Mouse (Mus musculus): ENCODE results near the gene P2ry2. TPM values are rescaled to one million over a fixed set of nuclear protein-coding genes. Genes with fewer than 3 reads are reported as not detected.

Gene P2ry2
- polyA plus RNA-seq, 1 experiment from 2014 or later, result 0.89 TPM

- no peak for DNase-seq (ENCODE audit: low spot score)
- WGBS, result 64% methylated on average over 5 of the region's 5 CpGs
- Histone ChIP-seq H3K9me3 (no peaks in the 10 kb centered on the region), H3K36me3 (no peaks in the 10 kb centered on the region), H3K4me1 (replicated peaks) (peaks cover 13% of the 10 kb centered on the region; the same call in 1 of the 2 replicates), H3K27ac (peak overlapping the region; percentile 16), H3K27me3 (ENCODE audit: insufficient read depth, poor library complexity, severe bottlenecking) (0 out of 2 replicates have a peak, but pooled peaks cover 4% of the 10 kb centered on the region), H3K4me3 (no peak overlapping the region)
Observed at GRCm38 (mm10) chr7:101041977-101042749, 29.5 kb upstream of the P2ry2 start.

- H3K4me1 ChIP-seq (replicated peaks), result peaks cover 13% of the 10 kb centered on the region; the same call in 1 of the 2 replicates
- DNase-seq (ENCODE audit: low spot score), result no peak
- H3K27me3 ChIP-seq (ENCODE audit: insufficient read depth, poor library complexity, severe bottlenecking), result 0 out of 2 replicates have a peak, but pooled peaks cover 4% of the 10 kb centered on the region
- WGBS, result 65% methylated on average over 2 of the region's 2 CpGs
- H3K27ac ChIP-seq, result no peak overlapping the region
- no peaks in the 10 kb centered on the region for H3K36me3 ChIP-seq
- no peaks in the 10 kb centered on the region for H3K9me3 ChIP-seq
- no peak overlapping the region for H3K4me3 ChIP-seq
Observed at GRCm38 (mm10) chr7:101041544-101041943, 28.9 kb upstream of the P2ry2 start.

GRCm38 (mm10) chr7:101033371-101033770, 20.7 kb upstream of the P2ry2 start:
- Histone ChIP-seq H3K9me3 (no peaks in the 10 kb centered on the region), H3K4me3 (no peak overlapping the region), H3K4me1 (replicated peaks) (peaks cover 5% of the 10 kb centered on the region; the same call in 1 of the 2 replicates), H3K27ac (no peak overlapping the region), H3K27me3 (ENCODE audit: insufficient read depth, poor library complexity, severe bottlenecking) (no peaks in the 10 kb centered on the region), H3K36me3 (no peaks in the 10 kb centered on the region)
- DNase-seq (ENCODE audit: low spot score), result no peak
- 89% methylated on average over 2 of the region's 2 CpGs for WGBS

GRCm38 (mm10) chr7:101031234-101031633, 18.6 kb upstream of the P2ry2 start:
- Histone ChIP-seq H3K4me3 (no peak overlapping the region), H3K27me3 (ENCODE audit: insufficient read depth, poor library complexity, severe bottlenecking) (no peaks in the 10 kb centered on the region), H3K4me1 (replicated peaks) (peaks cover 5% of the 10 kb centered on the region; the same call in 1 of the 2 replicates), H3K36me3 (no peaks in the 10 kb centered on the region), H3K9me3 (no peaks in the 10 kb centered on the region), H3K27ac (no peak overlapping the region)
- 66% methylated on average over 8 of the region's 8 CpGs for WGBS
- DNase-seq (ENCODE audit: low spot score), result no peak

- Histone ChIP-seq H3K4me3 (no peak overlapping the region), H3K27me3 (ENCODE audit: insufficient read depth, poor library complexity, severe bottlenecking) (no peaks in the 10 kb centered on the region), H3K36me3 (no peaks in the 10 kb centered on the region), H3K9me3 (no peaks in the 10 kb centered on the region), H3K4me1 (replicated peaks) (peaks cover 5% of the 10 kb centered on the region; the same call in 1 of the 2 replicates), H3K27ac (no peak overlapping the region)
- no peak for DNase-seq (ENCODE audit: low spot score)
Observed at GRCm38 (mm10) chr7:101030756-101031155, 18.1 kb upstream of the P2ry2 start.

- Histone ChIP-seq H3K9me3 (no peaks in the 10 kb centered on the region), H3K27ac (no peak overlapping the region), H3K27me3 (ENCODE audit: insufficient read depth, poor library complexity, severe bottlenecking) (no peaks in the 10 kb centered on the region), H3K4me3 (no peak overlapping the region), H3K4me1 (replicated peaks) (peaks cover 5% of the 10 kb centered on the region; the same call in 1 of the 2 replicates), H3K36me3 (no peaks in the 10 kb centered on the region)
- WGBS, result 78% methylated on average over 6 of the region's 6 CpGs
- no peak for DNase-seq (ENCODE audit: low spot score)
Observed at GRCm38 (mm10) chr7:101029446-101029845, 16.8 kb upstream of the P2ry2 start.

- H3K27ac ChIP-seq, result no peak overlapping the region
- 85% methylated on average over 9 of the region's 9 CpGs for WGBS
- no peaks in the 10 kb centered on the region for H3K27me3 ChIP-seq (ENCODE audit: insufficient read depth, poor library complexity, severe bottlenecking)
- H3K36me3 ChIP-seq, result no peaks in the 10 kb centered on the region
- H3K4me3 ChIP-seq, result no peak overlapping the region
- DNase-seq (ENCODE audit: low spot score), result no peak
- H3K4me1 ChIP-seq (replicated peaks), result peaks cover 5% of the 10 kb centered on the region; the same call in 1 of the 2 replicates
- H3K9me3 ChIP-seq, result no peaks in the 10 kb centered on the region
Observed at GRCm38 (mm10) chr7:101028991-101029390, 16.3 kb upstream of the P2ry2 start.

- DNase-seq (ENCODE audit: low spot score), result no peak
- no peak overlapping the region for H3K27ac ChIP-seq
- H3K4me3 ChIP-seq, result no peak overlapping the region
- H3K4me1 ChIP-seq (replicated peaks), result peaks cover 5% of the 10 kb centered on the region; the same call in 1 of the 2 replicates
- no peaks in the 10 kb centered on the region for H3K27me3 ChIP-seq (ENCODE audit: insufficient read depth, poor library complexity, severe bottlenecking)
- no peaks in the 10 kb centered on the region for H3K9me3 ChIP-seq
- WGBS, result 91% methylated on average over 5 of the region's 5 CpGs
- no peaks in the 10 kb centered on the region for H3K36me3 ChIP-seq
Observed at GRCm38 (mm10) chr7:101028444-101028757, 15.7 kb upstream of the P2ry2 start.

GRCm38 (mm10) chr7:101027623-101028443, 15.2 kb upstream of the P2ry2 start:
- 92% methylated on average over 10 of the region's 10 CpGs for WGBS
- H3K36me3 ChIP-seq, result no peaks in the 10 kb centered on the region
- H3K27ac ChIP-seq, result no peak overlapping the region
- H3K4me3 ChIP-seq, result no peak overlapping the region
- peaks cover 5% of the 10 kb centered on the region; the same call in 1 of the 2 replicates for H3K4me1 ChIP-seq (replicated peaks)
- H3K9me3 ChIP-seq, result no peaks in the 10 kb centered on the region
- DNase-seq (ENCODE audit: low spot score), result no peak
- H3K27me3 ChIP-seq (ENCODE audit: insufficient read depth, poor library complexity, severe bottlenecking), result no peaks in the 10 kb centered on the region

GRCm38 (mm10) chr7:101026836-101027235, 14.2 kb upstream of the P2ry2 start:
- peaks cover 5% of the 10 kb centered on the region; the same call in 1 of the 2 replicates for H3K4me1 ChIP-seq (replicated peaks)
- H3K27me3 ChIP-seq (ENCODE audit: insufficient read depth, poor library complexity, severe bottlenecking), result no peaks in the 10 kb centered on the region
- no peaks in the 10 kb centered on the region for H3K36me3 ChIP-seq
- no peak for DNase-seq (ENCODE audit: low spot score)
- no peak overlapping the region for H3K27ac ChIP-seq
- no peak overlapping the region for H3K4me3 ChIP-seq
- no peaks in the 10 kb centered on the region for H3K9me3 ChIP-seq
- 83% methylated on average over 5 of the region's 5 CpGs for WGBS

- no peaks in the 10 kb centered on the region for H3K36me3 ChIP-seq
- H3K27ac ChIP-seq, result no peak overlapping the region
- H3K4me1 ChIP-seq (replicated peaks), result peaks cover 25% of the 10 kb centered on the region
- peaks cover 40% of the 10 kb centered on the region for H3K27me3 ChIP-seq (ENCODE audit: insufficient read depth, poor library complexity, severe bottlenecking)
- H3K9me3 ChIP-seq, result no peaks in the 10 kb centered on the region
- H3K4me3 ChIP-seq, result no peak overlapping the region
- DNase-seq (ENCODE audit: low spot score), result no peak
- WGBS, result 73% methylated on average over 6 of the region's 6 CpGs
Observed at GRCm38 (mm10) chr7:101017492-101017891, 4.8 kb upstream of the P2ry2 start.

GRCm38 (mm10) chr7:101017021-101017461, 4.4 kb upstream of the P2ry2 start:
- DNase-seq (ENCODE audit: low spot score), result no peak
- H3K4me1 ChIP-seq (replicated peaks), result peaks cover 29% of the 10 kb centered on the region
- no peak overlapping the region for H3K4me3 ChIP-seq
- no peak overlapping the region for H3K27ac ChIP-seq
- no peaks in the 10 kb centered on the region for H3K9me3 ChIP-seq
- H3K36me3 ChIP-seq, result no peaks in the 10 kb centered on the region
- WGBS, result 66% methylated on average over 7 of the region's 7 CpGs
- peaks cover 45% of the 10 kb centered on the region for H3K27me3 ChIP-seq (ENCODE audit: insufficient read depth, poor library complexity, severe bottlenecking)

GRCm38 (mm10) chr7:101014985-101015384, 2.3 kb upstream of the P2ry2 start:
- Histone ChIP-seq H3K27ac (no peak overlapping the region), H3K4me1 (replicated peaks) (peaks cover 42% of the 10 kb centered on the region), H3K27me3 (ENCODE audit: insufficient read depth, poor library complexity, severe bottlenecking) (peaks cover 65% of the 10 kb centered on the region), H3K36me3 (no peaks in the 10 kb centered on the region), H3K9me3 (no peaks in the 10 kb centered on the region), H3K4me3 (no peak overlapping the region)
- no peak for DNase-seq (ENCODE audit: low spot score)
- WGBS, result 81% methylated on average over 1 of the region's 1 CpGs

All from hindbrain, embryonic 10.5 days (tissue).